Mouse (Mus musculus): ENCODE measurements at regions not wholly inside any gene's neighbourhood (a gene's known extent, or its start where the extent isn't known, plus 50 kb on each side); places are given as distances from the start of the nearest gene placed in this dataset.

DNA sequence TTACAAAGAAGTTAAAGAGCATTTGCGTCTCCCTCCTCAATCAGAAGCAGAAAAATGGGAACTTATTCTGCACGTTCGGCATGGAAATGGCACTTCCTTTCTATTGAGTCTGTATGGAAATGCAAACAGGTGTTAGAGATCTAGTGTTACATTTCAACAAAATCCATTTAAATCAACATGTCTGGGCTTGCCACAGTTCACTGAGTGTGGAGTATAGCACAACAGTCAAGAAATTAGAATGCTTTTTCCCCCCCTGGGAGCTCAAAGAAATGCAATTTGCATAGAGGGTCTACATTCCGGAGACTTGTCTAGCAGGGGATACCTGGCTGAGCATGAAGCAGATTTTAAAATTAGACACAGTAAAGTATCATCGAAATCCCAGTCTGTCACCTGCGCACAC lies 308.5 kb upstream of the Smarca2 start:
- 76% methylated on average over 6 of the region's 6 CpGs for WGBS
- no peak overlapping the region for H3K4me2 ChIP-seq (replicated peaks)
- no peaks in the 10 kb centered on the region for H3K9me3 ChIP-seq
- H3K27ac ChIP-seq = no peak overlapping the region
- H3K4me1 ChIP-seq = no peaks in the 10 kb centered on the region
- no peaks in the 10 kb centered on the region for H3K36me3 ChIP-seq
- H3K4me3 ChIP-seq = no peak overlapping the region
- H3K9ac ChIP-seq = no peak overlapping the region
- no peak for ATAC-seq (ENCODE audit: low FRiP score, low read depth)
- H3K27me3 ChIP-seq = no peaks in the 10 kb centered on the region

DNA sequence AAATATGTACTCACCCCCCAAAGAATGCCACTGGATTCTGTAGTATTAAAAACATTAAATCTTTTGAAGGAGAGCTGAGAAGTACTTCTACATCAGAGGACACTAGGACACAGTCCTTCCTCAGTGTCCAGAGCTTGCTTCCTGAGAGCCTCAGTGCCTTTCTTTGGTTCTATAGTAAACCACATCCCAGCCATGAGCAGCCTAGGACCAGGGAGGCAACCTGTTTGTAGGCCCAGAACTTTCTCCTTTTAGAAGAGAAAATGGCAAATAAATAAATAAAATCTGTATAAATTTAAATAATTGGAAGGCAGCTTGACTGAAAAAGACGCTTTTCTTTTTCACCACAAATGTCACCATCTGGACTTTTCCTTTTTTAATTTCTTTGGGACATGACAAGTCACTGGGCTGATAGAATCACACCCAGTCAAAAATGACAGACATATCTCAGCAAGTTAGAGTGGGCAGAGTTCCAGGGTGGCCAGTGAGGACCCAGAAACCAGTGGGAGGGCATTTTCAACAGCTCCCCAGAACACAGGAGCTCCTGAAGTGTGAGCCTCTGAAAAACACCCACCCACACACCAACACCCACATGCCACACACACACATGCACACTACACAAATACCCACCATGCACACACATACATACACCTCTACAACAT lies 296.2 kb upstream of the Smarca2 start:
- no peak for ATAC-seq (ENCODE audit: low FRiP score, low read depth)
- Histone ChIP-seq H3K9ac (no peak overlapping the region), H3K36me3 (no peaks in the 10 kb centered on the region), H3K27me3 (no peaks in the 10 kb centered on the region), H3K27ac (no peak overlapping the region), H3K4me1 (no peaks in the 10 kb centered on the region), H3K4me2 (replicated peaks) (no peak overlapping the region), H3K9me3 (no peaks in the 10 kb centered on the region), H3K4me3 (no peak overlapping the region)
- WGBS = 91% methylated on average over 1 of the region's 1 CpGs

DNA sequence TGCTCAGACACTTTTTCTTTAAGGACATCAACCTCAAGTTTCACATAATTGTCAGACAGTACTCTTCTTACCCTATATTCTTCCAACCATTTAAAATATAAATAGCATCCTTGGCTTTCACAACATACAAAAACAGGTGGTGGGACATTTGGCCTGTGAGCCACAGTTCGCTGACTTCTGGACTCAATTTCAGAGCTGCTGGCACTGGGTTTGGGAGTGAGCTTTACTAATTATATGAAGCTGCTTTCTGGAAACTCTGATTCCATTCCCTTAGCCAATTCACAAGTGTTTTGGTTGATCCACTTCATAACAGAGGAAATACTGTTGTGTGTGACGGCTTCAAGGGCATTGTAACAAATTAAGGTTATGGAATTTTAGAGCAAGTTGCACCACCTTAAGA lies 285.9 kb upstream of the Smarca2 start:
- H3K36me3 ChIP-seq = no peaks in the 10 kb centered on the region
- no peaks in the 10 kb centered on the region for H3K27me3 ChIP-seq
- no peak overlapping the region for H3K4me3 ChIP-seq
- no peaks in the 10 kb centered on the region for H3K9me3 ChIP-seq
- no peak overlapping the region for H3K9ac ChIP-seq
- 70% methylated on average over 2 of the region's 2 CpGs for WGBS
- H3K4me1 ChIP-seq = no peaks in the 10 kb centered on the region
- no peak overlapping the region for H3K27ac ChIP-seq
- H3K4me2 ChIP-seq (replicated peaks) = no peak overlapping the region
- no peak for ATAC-seq (ENCODE audit: low FRiP score, low read depth)

DNA sequence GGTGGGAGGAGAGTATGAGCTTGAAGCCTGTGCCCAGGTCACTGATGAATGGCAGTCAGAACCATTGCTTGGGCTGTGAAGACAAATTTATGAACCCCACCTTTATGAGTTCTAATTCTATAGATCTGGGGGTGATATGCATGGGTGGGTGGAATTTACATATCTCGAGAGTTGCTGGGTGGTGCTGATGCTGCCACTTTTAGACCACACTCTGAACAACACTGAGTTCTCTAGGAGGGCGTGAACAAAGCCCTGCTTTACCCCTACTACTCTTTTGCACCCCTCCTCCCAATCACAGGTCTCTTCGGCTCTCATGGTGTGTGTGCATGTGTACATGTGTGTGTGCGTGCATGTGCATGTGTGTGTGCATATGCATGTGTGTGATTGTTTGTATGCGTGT lies 281.2 kb upstream of the Smarca2 start:
- Histone ChIP-seq H3K4me2 (replicated peaks) (no peak overlapping the region), H3K4me3 (no peak overlapping the region), H3K27me3 (no peaks in the 10 kb centered on the region), H3K9me3 (no peaks in the 10 kb centered on the region), H3K9ac (no peak overlapping the region), H3K4me1 (no peaks in the 10 kb centered on the region), H3K36me3 (no peaks in the 10 kb centered on the region), H3K27ac (no peak overlapping the region)
- WGBS = 93% methylated on average over 5 of the region's 5 CpGs
- no peak for ATAC-seq (ENCODE audit: low FRiP score, low read depth)

DNA sequence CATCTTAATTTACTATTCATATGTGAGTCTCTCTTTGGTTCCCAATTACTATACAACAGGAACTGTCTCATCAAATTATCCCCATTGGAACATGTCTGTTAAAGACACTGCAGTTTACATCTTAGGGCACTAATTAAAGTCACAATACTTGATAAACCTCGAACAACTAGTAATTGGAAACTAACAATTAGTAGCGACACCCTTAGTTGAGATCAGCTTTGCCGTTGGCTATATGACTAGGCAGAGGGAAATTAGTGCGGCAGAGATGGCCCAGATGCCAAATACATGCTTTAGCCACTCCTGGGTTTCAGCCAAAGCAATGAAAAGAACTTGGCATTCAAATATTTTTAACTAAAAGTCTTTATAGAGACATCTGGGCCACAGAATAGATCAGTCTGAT lies 265.7 kb upstream of the Smarca2 start:
- no peak for ATAC-seq (ENCODE audit: low FRiP score, low read depth)
- 60% methylated on average over 4 of the region's 4 CpGs for WGBS

DNA sequence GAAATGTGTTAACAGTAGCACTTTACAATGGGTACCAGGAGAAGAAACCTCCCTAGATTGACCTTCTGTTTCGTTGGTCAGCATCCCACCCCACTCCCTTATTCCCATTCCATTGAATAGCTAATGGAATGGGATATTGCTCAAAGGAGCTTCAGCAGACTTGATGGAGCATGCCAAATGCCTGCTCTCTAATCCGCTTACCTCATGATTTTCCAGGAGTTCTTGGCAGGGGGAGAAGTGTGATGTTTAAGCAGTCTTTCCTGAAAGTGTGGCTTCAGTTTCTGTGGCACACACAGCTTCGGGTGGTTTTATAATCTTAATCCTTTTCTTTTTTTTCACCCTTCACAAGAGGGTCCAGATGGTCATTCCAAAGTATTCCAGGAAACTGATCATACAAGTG lies 264.7 kb upstream of the Smarca2 start:
- Histone ChIP-seq H3K36me3 (no peaks in the 10 kb centered on the region), H3K4me1 (peaks cover 9% of the 10 kb centered on the region; the same call in 1 of the 2 replicates), H3K27me3 (no peaks in the 10 kb centered on the region), H3K9me3 (no peaks in the 10 kb centered on the region), H3K4me2 (replicated peaks) (no peak overlapping the region), H3K4me3 (no peak overlapping the region), H3K27ac (no peak overlapping the region), H3K9ac (no peak overlapping the region)
- ATAC-seq (ENCODE audit: low FRiP score, low read depth) = peak; percentile 57; the same call in 1 of the 2 replicates
- 49% methylated on average over 3 of the region's 3 CpGs for WGBS

More for the DNA sequence above, 265.7 kb upstream of the Smarca2 start:
- no peak overlapping the region for H3K9ac ChIP-seq
- no peak overlapping the region for H3K4me3 ChIP-seq
- no peak overlapping the region for H3K27ac ChIP-seq
- H3K9me3 ChIP-seq = no peaks in the 10 kb centered on the region
- H3K27me3 ChIP-seq = no peaks in the 10 kb centered on the region
- H3K36me3 ChIP-seq = no peaks in the 10 kb centered on the region
- peaks cover 9% of the 10 kb centered on the region; the same call in 1 of the 2 replicates for H3K4me1 ChIP-seq
- no peak overlapping the region for H3K4me2 ChIP-seq (replicated peaks)

DNA sequence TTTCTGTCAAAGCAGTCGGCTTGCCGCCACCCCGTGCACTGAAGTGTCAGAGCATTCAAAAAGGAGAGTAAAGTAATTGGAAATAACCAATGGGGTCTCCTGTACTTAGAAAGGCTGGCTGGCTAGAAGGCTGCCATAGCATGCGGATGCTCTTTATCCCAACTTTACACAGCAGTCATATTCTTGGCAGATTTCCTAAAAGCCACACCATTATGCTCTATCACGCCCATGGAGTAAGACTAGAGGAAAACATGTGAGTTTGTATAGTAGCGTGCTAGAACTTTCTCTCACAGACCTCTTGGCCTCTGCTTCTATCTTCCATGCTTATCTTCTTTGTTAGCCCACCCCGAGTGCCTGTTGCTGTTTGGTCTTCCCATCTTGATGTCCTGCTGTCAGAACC lies 249.8 kb upstream of the Smarca2 start:
- Histone ChIP-seq H3K4me1 (no peaks in the 10 kb centered on the region), H3K27ac (no peak overlapping the region), H3K9me3 (no peaks in the 10 kb centered on the region), H3K4me3 (no peak overlapping the region), H3K36me3 (no peaks in the 10 kb centered on the region), H3K27me3 (no peaks in the 10 kb centered on the region), H3K9ac (no peak overlapping the region), H3K4me2 (replicated peaks) (no peak overlapping the region)
- WGBS = 92% methylated on average over 7 of the region's 7 CpGs
- ATAC-seq (ENCODE audit: low FRiP score, low read depth) = no peak

DNA sequence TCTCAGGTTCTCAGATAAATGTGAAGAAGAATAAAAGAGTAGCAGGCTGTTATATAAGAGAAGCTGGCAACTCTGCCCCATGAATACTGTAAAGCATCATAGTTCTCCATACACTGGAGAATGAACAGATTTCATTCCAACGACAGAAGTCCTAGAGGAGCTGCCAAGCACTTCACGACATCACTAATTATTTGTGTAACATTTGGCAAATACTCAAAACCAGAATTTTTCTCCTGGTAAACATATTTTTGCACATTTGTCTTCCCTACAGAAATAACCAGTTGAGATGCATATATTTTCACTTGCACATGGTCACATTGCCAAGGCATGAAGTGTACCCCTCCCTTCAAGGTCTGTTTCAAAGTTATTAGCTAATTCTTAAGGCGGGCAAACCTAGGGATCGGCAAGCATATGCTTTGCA lies 220.9 kb upstream of the Smarca2 start:
- ATAC-seq (ENCODE audit: low FRiP score, low read depth) = no peak
- H3K36me3 ChIP-seq = no peaks in the 10 kb centered on the region
- H3K4me3 ChIP-seq = no peak overlapping the region
- H3K27me3 ChIP-seq = no peaks in the 10 kb centered on the region
- WGBS = 60% methylated on average over 4 of the region's 4 CpGs
- H3K4me2 ChIP-seq (replicated peaks) = no peak overlapping the region
- no peaks in the 10 kb centered on the region for H3K4me1 ChIP-seq
- no peaks in the 10 kb centered on the region for H3K9me3 ChIP-seq
- no peak overlapping the region for H3K27ac ChIP-seq
- H3K9ac ChIP-seq = no peak overlapping the region

DNA sequence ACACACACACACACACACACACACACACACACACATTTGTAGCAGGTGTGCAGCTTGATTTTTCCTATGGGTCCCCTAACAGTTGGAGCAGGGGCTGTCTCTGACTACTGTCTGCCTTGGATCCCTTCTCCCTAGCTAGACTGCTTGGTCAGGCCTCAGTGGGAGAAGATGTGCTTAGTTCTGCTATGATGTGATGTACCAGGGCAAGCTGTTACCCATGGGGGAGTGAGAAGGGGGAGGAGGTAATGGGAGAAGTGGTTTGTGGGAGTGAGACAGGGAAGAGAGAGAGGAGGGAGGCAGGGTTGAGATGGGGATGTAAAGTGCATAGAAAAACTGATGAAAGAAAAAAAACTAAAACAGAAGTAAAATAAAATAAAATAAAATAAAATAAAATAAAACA lies 218.8 kb upstream of the Smarca2 start:
- H3K27ac ChIP-seq = no peak overlapping the region
- H3K9me3 ChIP-seq = no peaks in the 10 kb centered on the region
- no peak overlapping the region for H3K9ac ChIP-seq
- H3K4me2 ChIP-seq (replicated peaks) = no peak overlapping the region
- no peak for ATAC-seq (ENCODE audit: low FRiP score, low read depth)
- no peaks in the 10 kb centered on the region for H3K36me3 ChIP-seq
- no peaks in the 10 kb centered on the region for H3K4me1 ChIP-seq
- no peaks in the 10 kb centered on the region for H3K27me3 ChIP-seq
- H3K4me3 ChIP-seq = no peak overlapping the region

DNA sequence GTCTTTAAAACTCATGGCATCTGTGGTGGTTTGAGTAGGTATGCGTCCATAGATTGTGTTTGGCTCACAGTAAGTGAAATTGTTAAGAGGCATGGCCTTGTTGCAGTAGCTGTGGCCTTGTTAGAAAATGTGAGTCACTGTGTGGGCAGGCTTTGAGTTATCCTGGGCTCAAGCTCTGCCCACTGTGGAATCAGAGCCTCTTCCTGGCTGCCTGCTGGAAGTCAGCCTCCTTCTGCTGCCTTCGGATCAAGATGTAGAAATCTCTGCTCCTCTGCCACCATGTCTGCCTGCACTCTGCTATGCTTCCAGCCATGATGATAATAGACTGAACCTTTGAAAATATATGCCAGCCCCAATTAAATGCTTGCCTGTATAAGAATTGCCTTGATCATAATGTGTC lies 192.2 kb upstream of the Smarca2 start:
- ATAC-seq (ENCODE audit: low FRiP score, low read depth) = no peak
- Histone ChIP-seq H3K4me2 (replicated peaks) (no peak overlapping the region), H3K4me3 (no peak overlapping the region), H3K9me3 (no peaks in the 10 kb centered on the region), H3K27me3 (no peaks in the 10 kb centered on the region), H3K36me3 (no peaks in the 10 kb centered on the region), H3K9ac (no peak overlapping the region), H3K4me1 (no peaks in the 10 kb centered on the region), H3K27ac (no peak overlapping the region)
- 86% methylated on average over 2 of the region's 2 CpGs for WGBS

DNA sequence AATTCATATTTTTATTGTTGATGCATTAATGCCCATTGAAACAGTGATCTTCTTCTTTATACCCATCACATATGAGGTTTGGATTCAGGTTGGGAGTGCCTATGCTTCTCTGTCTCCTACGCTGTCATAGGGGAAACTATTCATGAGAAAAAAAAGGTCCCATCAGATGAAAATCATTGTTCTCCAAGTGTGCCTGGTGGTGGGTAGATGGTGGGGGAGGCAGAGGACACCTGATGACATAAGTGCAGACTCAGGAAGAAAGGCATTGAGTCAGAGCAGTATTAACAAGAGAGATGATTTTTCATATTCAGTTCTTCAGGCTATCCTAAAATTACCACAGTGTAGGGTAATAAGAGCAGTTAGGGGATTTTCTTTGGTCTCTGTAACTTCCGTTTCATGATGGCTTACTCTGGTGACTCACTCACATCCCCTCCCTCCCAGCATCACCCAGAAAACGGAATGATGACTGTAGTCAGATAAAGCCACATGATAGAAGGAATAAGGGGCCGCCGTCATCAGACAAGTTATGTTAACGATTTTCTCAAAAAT lies 190.3 kb upstream of the Smarca2 start:
- no peak overlapping the region for H3K4me2 ChIP-seq (replicated peaks)
- 87% methylated on average over 6 of the region's 6 CpGs for WGBS
- no peak overlapping the region for H3K27ac ChIP-seq
- ATAC-seq (ENCODE audit: low FRiP score, low read depth) = no peak
- no peaks in the 10 kb centered on the region for H3K36me3 ChIP-seq
- H3K4me1 ChIP-seq = no peaks in the 10 kb centered on the region
- no peaks in the 10 kb centered on the region for H3K9me3 ChIP-seq
- no peaks in the 10 kb centered on the region for H3K27me3 ChIP-seq
- H3K9ac ChIP-seq = no peak overlapping the region
- H3K4me3 ChIP-seq = no peak overlapping the region

DNA sequence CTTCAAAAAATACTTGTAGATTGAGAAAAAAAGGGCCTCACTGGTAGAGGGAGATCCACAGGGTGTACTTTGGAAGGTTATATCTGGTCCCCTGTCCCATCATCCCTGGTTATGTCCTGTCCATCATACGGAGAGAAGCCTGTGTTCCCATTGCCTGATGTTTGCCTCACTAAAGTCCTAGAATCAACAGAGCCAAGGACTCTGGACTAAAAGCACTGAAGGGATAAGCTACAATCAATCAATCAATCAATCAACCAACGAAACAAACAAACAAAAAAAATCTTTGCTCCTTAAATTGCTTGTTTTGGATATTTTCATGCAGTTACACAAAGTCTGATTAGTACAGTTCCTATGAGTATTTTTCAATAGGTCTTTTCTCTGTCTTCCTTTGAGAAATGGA lies 185.1 kb upstream of the Smarca2 start:
- Histone ChIP-seq H3K9me3 (no peaks in the 10 kb centered on the region), H3K9ac (no peak overlapping the region), H3K36me3 (no peaks in the 10 kb centered on the region), H3K27me3 (no peaks in the 10 kb centered on the region), H3K4me1 (no peaks in the 10 kb centered on the region), H3K27ac (no peak overlapping the region), H3K4me2 (replicated peaks) (no peak overlapping the region), H3K4me3 (no peak overlapping the region)
- 75% methylated on average over 2 of the region's 2 CpGs for WGBS
- ATAC-seq (ENCODE audit: low FRiP score, low read depth) = no peak

DNA sequence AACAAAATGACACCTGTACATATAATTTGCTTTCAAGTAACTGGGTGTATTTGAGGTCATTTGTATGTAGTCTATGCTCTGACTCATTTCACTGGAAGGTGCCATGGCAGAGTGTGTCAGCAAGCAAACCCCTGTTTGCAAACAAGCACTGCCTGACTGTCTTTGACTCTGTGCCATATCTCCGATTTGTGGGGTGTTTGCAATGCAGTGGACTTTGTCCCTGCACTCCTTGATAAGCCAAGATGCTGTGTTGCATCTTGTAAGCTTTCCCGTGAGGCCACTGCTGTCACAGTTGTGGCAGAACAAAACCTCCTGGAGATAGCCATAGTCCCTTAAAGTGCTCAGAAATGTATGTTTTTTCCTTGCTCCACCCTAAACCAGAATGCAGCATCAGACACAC lies 165.7 kb upstream of the Smarca2 start:
- no peak overlapping the region for H3K4me2 ChIP-seq (replicated peaks)
- H3K36me3 ChIP-seq = no peaks in the 10 kb centered on the region
- no peaks in the 10 kb centered on the region for H3K4me1 ChIP-seq
- no peaks in the 10 kb centered on the region for H3K27me3 ChIP-seq
- H3K4me3 ChIP-seq = no peak overlapping the region
- H3K9me3 ChIP-seq = no peaks in the 10 kb centered on the region
- no peak overlapping the region for H3K27ac ChIP-seq
- no peak overlapping the region for H3K9ac ChIP-seq
- 83% methylated on average over 2 of the region's 2 CpGs for WGBS
- ATAC-seq (ENCODE audit: low FRiP score, low read depth) = no peak
